Comparison of ENCODE assay signal across 8 mouse cellular contexts in the genomic region with DNA sequence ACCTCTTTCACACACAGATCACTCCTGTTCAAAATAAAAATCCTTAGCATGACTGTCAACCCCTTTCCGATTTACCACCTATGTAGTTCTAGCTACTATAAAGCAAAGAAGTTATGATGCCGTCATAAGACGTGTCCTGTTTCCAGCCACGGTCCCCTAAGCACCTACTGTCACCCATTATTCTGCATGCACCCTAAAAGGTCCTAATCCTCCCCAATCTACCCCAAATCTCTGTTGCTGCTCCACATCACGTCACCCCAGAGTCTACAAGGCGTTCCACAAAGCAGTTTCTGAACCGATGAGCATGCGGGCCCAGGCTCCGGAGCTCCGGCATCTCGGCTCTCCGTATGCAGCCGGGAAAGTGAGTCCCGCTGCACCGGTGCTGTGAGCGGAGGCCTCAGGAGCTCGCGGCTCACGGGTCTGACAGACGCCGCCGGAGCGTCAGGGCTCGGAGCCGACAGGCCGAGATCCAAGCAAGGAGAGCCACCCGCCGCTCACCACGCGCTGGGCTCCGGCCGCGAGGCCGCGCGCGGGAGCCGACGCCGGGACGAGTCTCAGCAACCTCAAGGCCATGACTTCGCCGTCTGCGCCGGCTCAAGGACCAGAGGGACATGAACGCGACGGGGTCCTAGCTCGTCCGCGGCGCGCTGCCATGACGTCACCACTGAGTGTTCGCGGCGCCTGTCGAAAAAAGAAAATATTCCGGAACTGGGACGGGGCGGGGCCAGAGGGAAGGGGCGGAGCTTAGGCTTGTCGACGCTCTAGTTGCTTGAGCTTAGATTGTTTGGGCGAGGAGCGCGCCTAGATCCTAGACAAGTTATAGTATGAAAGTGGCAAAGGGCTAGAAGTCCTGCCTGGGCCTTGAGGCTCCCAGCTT. TPM values are rescaled to one million over a fixed set of nuclear protein-coding genes. Genes with fewer than 3 reads are reported as not detected.
DNase-seq lines count a peak whose midpoint lies in the region; ATAC-seq and TF ChIP-seq lines count a peak whose summit lies in the region.

A gene (minus strand): TSS at position 696 of the 877 bp plus-strand sequence.

- DNase-seq in CD4-positive helper T cell, adult 2 months (ENCODE audit: low read depth, low spot score) = peak; percentile 95
- peak; percentile 78 for DNase-seq in brain, embryonic 18.5 days (ENCODE audit: low read depth, low spot score)
- DNase-seq in kidney, postnatal 0 days (ENCODE audit: low spot score) = peak; percentile 95
- DNase-seq in liver, embryonic 11.5 days (ENCODE audit: low spot score) = peak; percentile 97
- DNase-seq in naive thymus-derived CD4-positive, alpha-beta T cell, adult 2 months (ENCODE audit: low read depth) = peak; percentile 99

- WGBS in heart, embryonic 12.5 days = under 1% methylated on average over 67 of the region's 67 CpGs
- WGBS in kidney, postnatal 0 days = under 1% methylated on average over 67 of the region's 67 CpGs
- WGBS in liver, embryonic 11.5 days = under 1% methylated on average over 67 of the region's 67 CpGs
- WGBS in stomach, embryonic 14.5 days = 1% methylated on average over 67 of the region's 67 CpGs

- peak within 1 kb of the TSS; percentile 94 for H3K4me2 ChIP-seq in heart, embryonic 12.5 days
- H3K4me2 ChIP-seq in kidney, postnatal 0 days (ENCODE audit: low read length) = peak within 1 kb of the TSS; percentile 66
- peak within 1 kb of the TSS; percentile 85 for H3K4me2 ChIP-seq in liver, embryonic 11.5 days
- H3K4me2 ChIP-seq in stomach, embryonic 14.5 days (replicated peaks; ENCODE audit: low read depth, low read length) = peak within 1 kb of the TSS; percentile 91

- TF ChIP-seq CTCF in kidney, postnatal 0 days (IDR thresholded peaks at IDR 0.05; ENCODE audit: low read depth) = no peak

- H3K27me3 ChIP-seq in heart, embryonic 12.5 days (replicated peaks) = 0 out of 2 replicates have a peak, but pooled peaks cover 4% of the 10 kb centered on the region
- no peaks in the 10 kb centered on the region for H3K27me3 ChIP-seq in kidney, postnatal 0 days (ENCODE audit: insufficient read depth, low read length)
- H3K27me3 ChIP-seq in liver, embryonic 11.5 days (replicated peaks; ENCODE audit: control insufficient read depth, insufficient read depth, low read length) = 0 out of 2 replicates have a peak, but pooled peaks cover 2% of the 10 kb centered on the region
- no peaks in the 10 kb centered on the region for H3K27me3 ChIP-seq in stomach, embryonic 14.5 days (ENCODE audit: control insufficient read depth, insufficient read depth, low read length)

- peaks cover 15% of the 10 kb centered on the region for H3K4me1 ChIP-seq in heart, embryonic 12.5 days (replicated peaks)
- peaks cover 4% of the 10 kb centered on the region; the same call in 1 of the 2 replicates for H3K4me1 ChIP-seq in kidney, postnatal 0 days (replicated peaks; ENCODE audit: insufficient read depth, low read length)
- peaks cover 3% of the 10 kb centered on the region; the same call in 1 of the 2 replicates for H3K4me1 ChIP-seq in liver, embryonic 11.5 days (replicated peaks; ENCODE audit: control insufficient read depth, insufficient read depth, low read length)
- H3K4me1 ChIP-seq in stomach, embryonic 14.5 days (ENCODE audit: control insufficient read depth, insufficient read depth, low read length) = peaks cover 8% of the 10 kb centered on the region; the same call in 1 of the 2 replicates

- H3K9ac ChIP-seq in heart, embryonic 12.5 days = peak within 1 kb of the TSS; percentile 94
- H3K9ac ChIP-seq in kidney, postnatal 0 days (ENCODE audit: low read depth, low read length) = peak within 1 kb of the TSS; percentile 98
- H3K9ac ChIP-seq in liver, embryonic 11.5 days (ENCODE audit: low read depth, low read length) = peak within 1 kb of the TSS; percentile 93
- H3K9ac ChIP-seq in stomach, embryonic 14.5 days (replicated peaks; ENCODE audit: low read depth, low read length) = peak within 1 kb of the TSS; percentile 90

- peak within 1 kb of the TSS; percentile 98 for H3K4me3 ChIP-seq in heart, embryonic 12.5 days
- H3K4me3 ChIP-seq in kidney, postnatal 0 days (replicated peaks; ENCODE audit: low read depth, low read length) = peak within 1 kb of the TSS; percentile 91
- peak within 1 kb of the TSS; percentile 94 for H3K4me3 ChIP-seq in liver, embryonic 11.5 days (ENCODE audit: low read depth, low read length)
- peak within 1 kb of the TSS; percentile 98 for H3K4me3 ChIP-seq in stomach, embryonic 14.5 days (ENCODE audit: low read depth, low read length)

- ATAC-seq in erythroid progenitor cell, adult 5-6 weeks (replicated peaks; ENCODE audit: low FRiP score, poor library complexity, severe bottlenecking) = peak; percentile 87
- ATAC-seq in heart, embryonic 12.5 days (ENCODE audit: insufficient number of reproducible peaks, low FRiP score) = peak; percentile 93
- peak; percentile 93 for ATAC-seq in kidney, postnatal 0 days (replicated peaks; ENCODE audit: low FRiP score, low read depth)
- ATAC-seq in liver, embryonic 11.5 days (replicated peaks; ENCODE audit: low FRiP score) = peak; percentile 92
- ATAC-seq in stomach, embryonic 14.5 days (ENCODE audit: insufficient number of reproducible peaks, insufficient read depth, low FRiP score, low read depth) = peak; percentile 91

- no peaks in the 10 kb centered on the region for H3K9me3 ChIP-seq in heart, embryonic 12.5 days (replicated peaks)
- H3K9me3 ChIP-seq in kidney, postnatal 0 days (replicated peaks; ENCODE audit: low read length) = no peaks in the 10 kb centered on the region
- H3K9me3 ChIP-seq in liver, embryonic 11.5 days (ENCODE audit: control insufficient read depth, low read length) = no peaks in the 10 kb centered on the region
- no peaks in the 10 kb centered on the region for H3K9me3 ChIP-seq in stomach, embryonic 14.5 days (ENCODE audit: control insufficient read depth, low read depth, low read length)

- peaks cover 33% of the 10 kb centered on the region for H3K36me3 ChIP-seq in heart, embryonic 12.5 days
- H3K36me3 ChIP-seq in kidney, postnatal 0 days (ENCODE audit: insufficient read depth, low read length) = 0 out of 2 replicates have a peak, but pooled peaks cover 19% of the 10 kb centered on the region
- peaks cover 18% of the 10 kb centered on the region for H3K36me3 ChIP-seq in liver, embryonic 11.5 days (ENCODE audit: control insufficient read depth, insufficient read depth, low read length)
- H3K36me3 ChIP-seq in stomach, embryonic 14.5 days (ENCODE audit: control insufficient read depth, insufficient read depth, low read length) = peaks cover 18% of the 10 kb centered on the region

- H3K27ac ChIP-seq in heart, embryonic 12.5 days (ENCODE audit: poor library complexity, severe bottlenecking) = peak within 1 kb of the TSS; percentile 50
- H3K27ac ChIP-seq in kidney, postnatal 0 days = peak within 1 kb of the TSS; percentile 71
- peak within 1 kb of the TSS; percentile 38 for H3K27ac ChIP-seq in liver, embryonic 11.5 days (ENCODE audit: low read depth, low read length)
- H3K27ac ChIP-seq in stomach, embryonic 14.5 days (ENCODE audit: low read length) = peak within 1 kb of the TSS; percentile 56; the same call in 1 of the 2 replicates

RNA-seq across cellular contexts. Expression of the gene that starts here (rescaled TPM):
- 27.2 and 39.6 TPM in 2 replicates for total RNA-seq in erythroid progenitor cell, adult 5-6 weeks (2015; ENCODE audit: low replicate concordance)
- total RNA-seq in erythroid progenitor cell, adult 5-6 weeks (2017; ENCODE audit: low replicate concordance) = 25.0 and 28.8 TPM in 2 replicates
- 406 and 431 TPM in 2 replicates for polyA plus RNA-seq in heart, embryonic 12.5 days (2016; fragmentation: Nextera tagmentation; extraction: Ambion mirVana)
- 385 and 415 TPM in 2 replicates for polyA plus RNA-seq in kidney, postnatal 0 days (2015; fragmentation: Nextera tagmentation; extraction: Ambion mirVana)
- polyA plus RNA-seq in liver, embryonic 11.5 days (2014; fragmentation: Nextera tagmentation; extraction: Ambion mirVana) = 270 and 276 TPM in 2 replicates
- polyA plus RNA-seq in stomach, embryonic 14.5 days (2014; fragmentation: Nextera tagmentation; extraction: Ambion mirVana) = 276 and 277 TPM in 2 replicates

Comparison
In these comparisons a context has a peak if more than half of its experiments do, and no peak if none do; other contexts are left out.
1. Peak in every context shown above with its lines: DNase-seq, ATAC-seq, H3K4me3 ChIP-seq and H3K27ac ChIP-seq.